Mouse (Mus musculus) midbrain, embryonic 14.5 days (tissue): Measurements from ENCODE around the gene Dmd. TPM values are rescaled to one million over a fixed set of nuclear protein-coding genes. Genes with fewer than 3 reads are reported as not detected.

Experiments
- ATAC-seq: fragments of 200-750 bp; cut with Nextera tagmentation; 2 replicates; pipeline ENCODE4 v1.8.0; 2017; ENCODE audit warnings: moderate number of reproducible peaks, moderate library complexity; ENCODE audit not compliant: low FRiP score, low TSS enrichment
- DNase-seq: peaks from one replicate; pipeline ENCODE4 v3.0.0-alpha.2; 2015
- H3K27ac ChIP-seq: fragments of 300-500 bp; sonication (generic); replicated peaks from 2 replicates; pipeline ENCODE4 v1.5.1; 2014; ENCODE audit warnings: mild to moderate bottlenecking, low read depth, low read length, moderate library complexity
- H3K27me3 ChIP-seq: fragments of 300-500 bp; sonication (generic); 2 replicates; pipeline ENCODE4 v1.6.1; 2014; ENCODE audit warnings: low read length, control low read depth, mixed read lengths; ENCODE audit not compliant: control insufficient read depth, insufficient read depth
- H3K36me3 ChIP-seq: fragments of 300-500 bp; sonication (generic); 2 replicates; pipeline ENCODE4 v1.6.1; 2014; ENCODE audit warnings: low read length, control low read depth; ENCODE audit not compliant: control insufficient read depth, insufficient read depth
- H3K4me1 ChIP-seq: fragments of 300-500 bp; sonication (generic); 2 replicates; pipeline ENCODE4 v1.6.1; 2014; ENCODE audit warnings: mild to moderate bottlenecking, antibody characterized with exemption, low read length, control low read depth; ENCODE audit not compliant: control insufficient read depth, insufficient read depth
- H3K4me2 ChIP-seq: fragments of 300-500 bp; sonication (generic); 2 replicates; pipeline ENCODE4 v1.6.1; 2014; ENCODE audit warnings: mild to moderate bottlenecking, low read length, moderate library complexity
- H3K4me3 ChIP-seq: fragments of 300-500 bp; sonication (generic); replicated peaks from 2 replicates; pipeline ENCODE4 v1.5.1; 2014; ENCODE audit warnings: low read depth, low read length
- H3K9ac ChIP-seq: fragments of 300-500 bp; sonication (generic); replicated peaks from 2 replicates; pipeline ENCODE4 v1.6.1; 2014; ENCODE audit warnings: mild to moderate bottlenecking, low read length, moderate library complexity
- H3K9me3 ChIP-seq: fragments of 300-500 bp; sonication (generic); 2 replicates; pipeline ENCODE4 v1.6.1; 2016; ENCODE audit warnings: low read length, control low read depth, mixed read lengths; ENCODE audit not compliant: control insufficient read depth
- WGBS: fragments of 180-500 bp; shearing (Covaris S2); extraction: QIAGEN DNeasy Blood & Tissue Kit; methylation state at CpG from one replicate; pipeline ENCODE4 v1.1.7; 2014; 5-methylcytosine and 5-hydroxymethylcytosine counted together
- polyA plus RNA-seq: library from polyadenylated mRNA; unstranded; fragments of >200 nt; fragmentation: Nextera tagmentation; extraction: Ambion mirVana; gene quantifications from 2 replicates; pipeline ENCODE4 v1.2.1, GENCODE M21; 2014

Gene Dmd
- polyA plus RNA-seq, 1 experiment from 2014 or later, result 29.0 TPM

DNA sequence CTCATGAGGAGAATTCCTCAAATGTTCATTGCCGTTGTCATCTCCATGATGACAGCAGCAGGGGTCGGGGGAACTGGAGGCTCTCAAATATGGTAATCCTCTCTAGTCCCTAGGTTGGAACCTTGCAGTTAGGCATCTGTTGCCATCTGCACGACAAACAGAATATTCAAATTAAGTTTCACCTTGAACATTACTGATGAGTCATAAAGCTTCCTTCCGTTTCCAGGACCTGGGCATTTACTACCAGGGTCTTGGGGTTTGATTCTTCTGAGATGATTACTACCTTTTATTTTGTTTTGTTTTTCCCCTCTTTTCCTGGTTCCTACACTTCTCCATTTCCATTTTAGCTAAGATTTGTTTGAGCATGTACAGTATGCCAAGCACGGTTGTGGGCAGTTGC is 2249.0 kb downstream of the Dmd start:
- H3K9ac ChIP-seq, result no peak overlapping the region
- no peak overlapping the region for H3K4me2 ChIP-seq
- no peaks in the 10 kb centered on the region for H3K4me1 ChIP-seq
- ATAC-seq (no peak), DNase-seq (no peak)
- H3K9me3 ChIP-seq, result no peaks in the 10 kb centered on the region
- H3K36me3 ChIP-seq, result no peaks in the 10 kb centered on the region
- no peaks in the 10 kb centered on the region for H3K27me3 ChIP-seq
- no peak overlapping the region for H3K4me3 ChIP-seq
- H3K27ac ChIP-seq, result no peak overlapping the region
- 77% methylated on average over 5 of the region's 5 CpGs for WGBS

DNA sequence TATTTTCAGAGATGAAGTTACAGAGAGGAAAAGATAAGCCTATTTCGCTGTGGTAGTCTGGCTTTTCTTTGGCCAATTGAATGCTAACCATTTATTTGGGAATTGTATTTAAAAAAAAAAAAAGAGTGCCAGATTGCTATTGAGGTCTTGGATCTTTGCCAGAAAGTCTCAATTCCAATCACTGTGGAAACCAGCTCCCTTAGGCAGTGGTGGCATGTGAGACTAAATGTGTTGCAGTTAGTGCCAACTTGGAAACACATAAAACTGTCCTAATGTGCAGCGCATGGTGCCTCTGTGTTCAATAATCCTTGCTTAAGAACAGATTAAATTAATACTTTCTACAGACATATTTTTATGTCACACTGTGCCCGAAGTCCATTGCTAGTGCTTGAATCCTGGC is 2250.7 kb downstream of the Dmd start:
- Histone ChIP-seq H3K4me2 (no peak overlapping the region), H3K4me1 (no peaks in the 10 kb centered on the region), H3K9ac (no peak overlapping the region), H3K9me3 (no peaks in the 10 kb centered on the region), H3K4me3 (no peak overlapping the region), H3K27me3 (no peaks in the 10 kb centered on the region), H3K36me3 (no peaks in the 10 kb centered on the region), H3K27ac (no peak overlapping the region)
- DNase-seq (peak; percentile 62), ATAC-seq (no peak)
- WGBS, result 71% methylated on average over 3 of the region's 3 CpGs

DNA sequence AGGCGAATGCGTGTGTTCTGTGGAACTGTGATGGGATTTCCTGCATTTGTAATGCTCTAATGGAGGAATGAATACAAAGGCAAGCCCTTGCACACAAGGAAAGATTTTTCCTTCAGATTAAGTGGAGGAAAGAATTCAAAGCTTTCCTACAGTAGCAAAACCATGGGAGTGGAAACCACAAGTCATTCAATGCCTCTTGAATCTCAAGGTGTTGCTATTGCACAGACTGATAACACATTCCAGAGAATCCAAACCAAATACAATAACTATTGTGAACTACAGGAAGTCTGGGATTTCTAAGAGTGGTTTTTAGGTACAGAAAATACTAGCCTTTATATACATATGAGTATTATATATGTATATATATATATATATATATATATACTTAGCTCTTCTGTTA is 2258.3 kb downstream of the Dmd start:
- Histone ChIP-seq H3K36me3 (no peaks in the 10 kb centered on the region), H3K9me3 (no peaks in the 10 kb centered on the region), H3K27ac (no peak overlapping the region), H3K27me3 (no peaks in the 10 kb centered on the region), H3K4me1 (no peaks in the 10 kb centered on the region), H3K4me2 (no peak overlapping the region), H3K4me3 (no peak overlapping the region), H3K9ac (no peak overlapping the region)
- 90% methylated on average over 2 of the region's 2 CpGs for WGBS
- ATAC-seq, result no peak
- no peak for DNase-seq

DNA sequence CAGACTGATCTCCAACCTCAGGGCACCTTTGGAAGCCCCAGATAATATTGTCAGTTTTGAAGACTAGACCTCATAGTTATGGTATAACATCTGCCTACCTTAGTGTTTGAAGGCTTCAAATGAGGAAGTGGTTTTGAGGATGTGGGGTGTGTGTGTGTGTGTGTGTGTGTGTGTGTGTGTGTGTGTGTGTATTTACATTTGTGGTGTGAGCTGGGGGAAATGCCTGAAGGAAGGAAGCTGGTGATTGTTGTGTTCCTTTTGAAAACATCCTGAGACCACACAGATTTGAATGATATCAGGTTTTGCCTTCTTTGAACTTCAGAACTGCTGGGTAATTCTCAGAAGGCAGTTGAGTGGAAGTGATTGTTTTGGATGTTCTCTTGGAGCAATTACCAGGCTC is 2278.2 kb downstream of the Dmd start:
- no peaks in the 10 kb centered on the region for H3K4me1 ChIP-seq
- H3K4me2 ChIP-seq, result no peak overlapping the region
- DNase-seq, result no peak
- no peak overlapping the region for H3K27ac ChIP-seq
- H3K36me3 ChIP-seq, result no peaks in the 10 kb centered on the region
- no peaks in the 10 kb centered on the region for H3K27me3 ChIP-seq
- H3K9me3 ChIP-seq, result no peaks in the 10 kb centered on the region
- no peak overlapping the region for H3K9ac ChIP-seq
- no peak for ATAC-seq
- no peak overlapping the region for H3K4me3 ChIP-seq

DNA sequence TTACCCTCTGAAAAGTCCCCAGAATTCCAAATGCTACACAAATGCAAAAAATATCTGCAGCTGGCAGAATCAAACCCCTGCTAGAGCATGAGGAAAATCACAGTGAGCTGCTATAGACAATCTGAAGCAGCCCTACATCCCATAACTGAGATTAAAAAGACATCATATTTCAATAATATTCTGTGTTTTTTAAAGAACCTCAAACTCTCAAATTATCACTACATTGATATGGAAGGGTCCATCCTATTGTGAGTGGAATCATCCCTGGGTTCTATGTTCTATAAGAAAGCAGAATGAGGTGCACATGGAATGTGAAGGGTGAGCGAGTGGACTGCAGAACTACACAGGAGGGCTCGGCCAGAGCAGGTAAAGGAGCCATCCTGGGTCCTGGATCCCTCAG is 2300.7 kb downstream of the Dmd start, which contains the start of gene Fthl17a:
Gene Fthl17a (plus strand): TSS at position 301 of the 400 bp plus-strand sequence.
- Histone ChIP-seq H3K4me2 (no peak within 1 kb of the TSS), H3K36me3 (no peaks in the 10 kb centered on the region), H3K27me3 (no peaks in the 10 kb centered on the region), H3K4me3 (no peak within 1 kb of the TSS), H3K9ac (no peak within 1 kb of the TSS), H3K27ac (no peak within 1 kb of the TSS), H3K9me3 (no peaks in the 10 kb centered on the region), H3K4me1 (no peaks in the 10 kb centered on the region)
- ATAC-seq, result no peak
- DNase-seq, result no peak
- WGBS, result 82% methylated on average over 2 of the region's 2 CpGs
